In the genomic region with DNA sequence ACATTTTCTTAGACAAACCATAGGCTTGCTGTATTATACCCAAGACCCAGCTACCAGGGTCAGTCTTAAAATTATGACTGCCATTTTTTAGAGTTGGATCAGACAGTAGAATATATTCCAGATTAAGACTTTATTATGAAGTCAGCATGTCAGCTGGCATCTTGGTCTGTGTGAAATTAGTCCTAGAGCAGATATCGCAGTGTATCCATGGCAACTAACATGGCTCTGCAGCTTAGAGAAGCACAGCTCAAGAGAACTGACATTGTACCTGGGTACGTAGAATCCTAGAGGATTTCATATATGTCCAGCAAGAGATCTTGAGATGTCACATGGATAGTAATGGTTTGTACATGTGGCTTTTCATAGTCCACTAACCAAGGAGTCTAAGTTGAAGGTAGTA, we compare ENCODE assay signal across 25 mouse cellular contexts.
A peak's percentile ranks its signal among the peaks of the same experiment; 100 is the strongest.
DNase-seq lines count a peak whose midpoint lies in the region; ATAC-seq lines count a peak whose summit lies in the region.
"Had no signal": no experiment of that assay in that cellular context is flagged by ENCODE, and none has a peak within 500 bp of the region (broad histone marks: within the 10 kb centered on the region; RNA-seq: fewer than 3 reads in every experiment).

No protein-coding gene starts in this region.

- no peaks in the 10 kb centered on the region for H3K9me3 ChIP-seq in forebrain, embryonic 15.5 days
- H3K9me3 ChIP-seq in forebrain, embryonic 12.5 days, result no peaks in the 10 kb centered on the region
- no peaks in the 10 kb centered on the region for H3K9me3 ChIP-seq in hindbrain, embryonic 14.5 days (ENCODE audit: control insufficient read depth, low read length)
- H3K9me3 ChIP-seq in hindbrain, embryonic 11.5 days (ENCODE audit: control insufficient read depth, low read length), result no peaks in the 10 kb centered on the region
- no peaks in the 10 kb centered on the region for H3K9me3 ChIP-seq in midbrain, embryonic 16.5 days (replicated peaks; ENCODE audit: control insufficient read depth, low read length, poor library complexity, severe bottlenecking)
- H3K9me3 ChIP-seq in midbrain, embryonic 10.5 days (replicated peaks), result no peaks in the 10 kb centered on the region
- H3K9me3 ChIP-seq: heart, embryonic 13.5 days; limb, embryonic 10.5 days; limb, embryonic 15.5 days; liver, embryonic 13.5 days; megakaryocyte, embryonic 14.5 days had no signal

- 0 out of 2 replicates have a peak, but pooled peaks cover 11% of the 10 kb centered on the region for H3K4me1 ChIP-seq in forebrain, embryonic 15.5 days
- peaks cover 16% of the 10 kb centered on the region for H3K4me1 ChIP-seq in forebrain, embryonic 12.5 days
- H3K4me1 ChIP-seq in hindbrain, embryonic 14.5 days (replicated peaks; ENCODE audit: control insufficient read depth, insufficient read depth, low read length), result no peaks in the 10 kb centered on the region; the same call in 1 of the 2 replicates
- H3K4me1 ChIP-seq in hindbrain, embryonic 11.5 days (replicated peaks; ENCODE audit: control insufficient read depth, insufficient read depth, low read length), result no peaks in the 10 kb centered on the region
- H3K4me1 ChIP-seq in midbrain, embryonic 16.5 days (ENCODE audit: control insufficient read depth, insufficient read depth, low read length), result peaks cover 6% of the 10 kb centered on the region; the same call in 1 of the 2 replicates
- peaks cover 3% of the 10 kb centered on the region; the same call in 1 of the 2 replicates for H3K4me1 ChIP-seq in midbrain, embryonic 10.5 days
- H3K4me1 ChIP-seq: limb, embryonic 15.5 days had no signal

- H3K4me2 ChIP-seq in forebrain, embryonic 15.5 days (replicated peaks), result no peak overlapping the region
- H3K4me2 ChIP-seq in forebrain, embryonic 12.5 days, result no peak overlapping the region
- H3K4me2 ChIP-seq in hindbrain, embryonic 14.5 days (replicated peaks), result no peak overlapping the region
- H3K4me2 ChIP-seq in hindbrain, embryonic 11.5 days (replicated peaks; ENCODE audit: low read depth, low read length), result no peak overlapping the region
- no peak overlapping the region for H3K4me2 ChIP-seq in midbrain, embryonic 16.5 days (ENCODE audit: low read length)
- H3K4me2 ChIP-seq: heart, embryonic 13.5 days; limb, embryonic 15.5 days; liver, embryonic 13.5 days had no signal

- H3K27ac ChIP-seq in forebrain, embryonic 15.5 days (replicated peaks), result peak overlapping the region; percentile 25; the same call in 1 of the 2 replicates
- no peak overlapping the region for H3K27ac ChIP-seq in forebrain, embryonic 12.5 days
- 0 out of 2 replicates have a peak overlapping the region, but pooled peaks have one; percentile 17 for H3K27ac ChIP-seq in hindbrain, embryonic 14.5 days
- no peak overlapping the region for H3K27ac ChIP-seq in hindbrain, embryonic 11.5 days (ENCODE audit: low read depth, low read length)
- H3K27ac ChIP-seq in midbrain, embryonic 16.5 days (ENCODE audit: low read length), result peak overlapping the region; percentile 62
- no peak overlapping the region for H3K27ac ChIP-seq in midbrain, embryonic 10.5 days (replicated peaks)
- H3K27ac ChIP-seq: gastrocnemius, adult 2 months; heart, embryonic 13.5 days; limb, embryonic 10.5 days; limb, embryonic 15.5 days; liver, embryonic 13.5 days had no signal

- no peaks in the 10 kb centered on the region for H3K27me3 ChIP-seq in forebrain, embryonic 15.5 days
- no peaks in the 10 kb centered on the region for H3K27me3 ChIP-seq in forebrain, embryonic 12.5 days
- no peaks in the 10 kb centered on the region for H3K27me3 ChIP-seq in hindbrain, embryonic 14.5 days (ENCODE audit: control insufficient read depth, insufficient read depth, low read length)
- H3K27me3 ChIP-seq in hindbrain, embryonic 11.5 days (ENCODE audit: control insufficient read depth, insufficient read depth, low read length), result no peaks in the 10 kb centered on the region
- H3K27me3 ChIP-seq in midbrain, embryonic 16.5 days (ENCODE audit: control insufficient read depth, insufficient read depth, low read depth, low read length), result no peaks in the 10 kb centered on the region
- no peaks in the 10 kb centered on the region for H3K27me3 ChIP-seq in midbrain, embryonic 10.5 days (ENCODE audit: low read depth, poor library complexity, severe bottlenecking)
- H3K27me3 ChIP-seq: heart, embryonic 13.5 days; limb, embryonic 15.5 days; liver, embryonic 13.5 days; megakaryocyte, embryonic 14.5 days had no signal

- no peak overlapping the region for H3K4me3 ChIP-seq in forebrain, embryonic 15.5 days
- no peak overlapping the region for H3K4me3 ChIP-seq in forebrain, embryonic 12.5 days (replicated peaks)
- H3K4me3 ChIP-seq in hindbrain, embryonic 14.5 days (replicated peaks; ENCODE audit: low read length), result no peak overlapping the region
- no peak overlapping the region for H3K4me3 ChIP-seq in hindbrain, embryonic 11.5 days (ENCODE audit: low read depth, low read length)
- H3K4me3 ChIP-seq in midbrain, embryonic 16.5 days (ENCODE audit: low read depth, low read length), result no peak overlapping the region
- no peak overlapping the region for H3K4me3 ChIP-seq in midbrain, embryonic 10.5 days
- H3K4me3 ChIP-seq: gastrocnemius, adult 2 months; heart, embryonic 13.5 days; limb, embryonic 10.5 days; limb, embryonic 15.5 days; liver, embryonic 13.5 days; megakaryocyte, embryonic 14.5 days had no signal

- WGBS in forebrain, embryonic 15.5 days, result 70% methylated on average over 2 of the region's 2 CpGs
- WGBS in forebrain, embryonic 12.5 days, result 88% methylated on average over 2 of the region's 2 CpGs
- WGBS in hindbrain, embryonic 14.5 days, result 68% methylated on average over 2 of the region's 2 CpGs
- WGBS in hindbrain, embryonic 11.5 days, result 97% methylated on average over 2 of the region's 2 CpGs
- 36% methylated on average over 2 of the region's 2 CpGs for WGBS in midbrain, embryonic 16.5 days
- 93% methylated on average over 2 of the region's 2 CpGs for WGBS in midbrain, embryonic 10.5 days

- no peak for DNase-seq in hindbrain, embryonic 14.5 days (ENCODE audit: low spot score)
- no peak for DNase-seq in hindbrain, embryonic 11.5 days (ENCODE audit: low spot score)
- DNase-seq in midbrain, embryonic 10.5 days (ENCODE audit: low spot score), result no peak
- no peak for DNase-seq in layer of hippocampus, adult 11-12 months (ENCODE audit: low spot score)
- DNase-seq: adrenal gland, postnatal 25 days; gastrocnemius, adult 2 months; gastrocnemius, postnatal 36 days; heart, postnatal 10 days; kidney, adult 9 months; kidney, postnatal 10 days; layer of hippocampus, adult 9-11 months; liver, embryonic 13.5 days; lung, adult 18-20 months; lung, postnatal 4 days; thymus, adult 2 months; thymus, postnatal 36 days had no signal

- no peaks in the 10 kb centered on the region for H3K36me3 ChIP-seq in forebrain, embryonic 15.5 days
- peaks cover 3% of the 10 kb centered on the region for H3K36me3 ChIP-seq in forebrain, embryonic 12.5 days (replicated peaks)
- no peaks in the 10 kb centered on the region; the same call in 1 of the 2 replicates for H3K36me3 ChIP-seq in hindbrain, embryonic 14.5 days (replicated peaks; ENCODE audit: control insufficient read depth, insufficient read depth)
- no peaks in the 10 kb centered on the region for H3K36me3 ChIP-seq in hindbrain, embryonic 11.5 days (ENCODE audit: control insufficient read depth, insufficient read depth, low read length)
- H3K36me3 ChIP-seq in midbrain, embryonic 16.5 days (ENCODE audit: control insufficient read depth, insufficient read depth, low read length), result no peaks in the 10 kb centered on the region
- H3K36me3 ChIP-seq in midbrain, embryonic 10.5 days, result no peaks in the 10 kb centered on the region
- H3K36me3 ChIP-seq: heart, embryonic 13.5 days; limb, embryonic 15.5 days had no signal

- ATAC-seq in forebrain, embryonic 15.5 days (replicated peaks), result no peak
- no peak for ATAC-seq in forebrain, embryonic 12.5 days (ENCODE audit: low FRiP score)
- no peak for ATAC-seq in hindbrain, embryonic 14.5 days (ENCODE audit: low FRiP score)
- ATAC-seq in hindbrain, embryonic 11.5 days (ENCODE audit: low FRiP score), result no peak
- ATAC-seq in midbrain, embryonic 16.5 days, result no peak
- ATAC-seq: intestine, embryonic 16.5 days; lung, postnatal 0 days had no signal

- no peak overlapping the region for H3K9ac ChIP-seq in forebrain, embryonic 15.5 days (replicated peaks)
- no peak overlapping the region for H3K9ac ChIP-seq in forebrain, embryonic 12.5 days
- H3K9ac ChIP-seq in hindbrain, embryonic 14.5 days, result no peak overlapping the region
- H3K9ac ChIP-seq in hindbrain, embryonic 11.5 days (ENCODE audit: low read depth, low read length), result no peak overlapping the region
- H3K9ac ChIP-seq in midbrain, embryonic 16.5 days (ENCODE audit: low read depth, low read length), result no peak overlapping the region
- H3K9ac ChIP-seq: heart, embryonic 13.5 days; limb, embryonic 15.5 days; liver, embryonic 13.5 days had no signal

Comparison
In these comparisons a context has a peak if more than half of its experiments do, and no peak if none do; other contexts are left out.
1. H3K27ac ChIP-seq: peak in forebrain, embryonic 15.5 days (single experiment), hindbrain, embryonic 14.5 days (single experiment) and midbrain, embryonic 16.5 days (single experiment); none in forebrain, embryonic 12.5 days (single experiment), hindbrain, embryonic 11.5 days (single experiment) and midbrain, embryonic 10.5 days (single experiment).